Mouse (Mus musculus): ENCODE measurements around the gene Wdfy2. TPM values are rescaled to one million over a fixed set of nuclear protein-coding genes. Genes with fewer than 3 reads are reported as not detected.

Gene Wdfy2
- polyA plus RNA-seq, 1 experiment: 15.5 TPM

GRCm38 (mm10) chr14:62871431-62871830, 34.0 kb downstream of the Wdfy2 start:
- TF ChIP-seq POLR2A (IDR thresholded peaks at IDR 0.05; ENCODE audit: control insufficient read depth, extremely low read depth, insufficient read depth, low read length, poor library complexity) (no peak), CTCF (IDR thresholded peaks at IDR 0.05; ENCODE audit: borderline replicate concordance, control insufficient read depth, extremely low read depth, insufficient read depth, low read length, poor library complexity) (no peak)
- Histone ChIP-seq H3K4me3 (ENCODE audit: control insufficient read depth, insufficient read depth, low read length) (no peak overlapping the region), H3K36me3 (ENCODE audit: control insufficient read depth, insufficient read depth, low read length) (no peaks in the 10 kb centered on the region), H3K4me1 (replicated peaks; ENCODE audit: control insufficient read depth, insufficient read depth, low read length) (peaks cover 21% of the 10 kb centered on the region), H3K27ac (ENCODE audit: control insufficient read depth, insufficient read depth, low read length) (peak overlapping the region; percentile 99), H3K27me3 (ENCODE audit: control insufficient read depth, insufficient read depth, low read length) (no peaks in the 10 kb centered on the region)
- 75% methylated on average over 5 of the region's 5 CpGs for WGBS
- no peak for DNase-seq

- H3K4me1 ChIP-seq (replicated peaks; ENCODE audit: control insufficient read depth, insufficient read depth, low read length): peaks cover 22% of the 10 kb centered on the region
- H3K27me3 ChIP-seq (ENCODE audit: control insufficient read depth, insufficient read depth, low read length): no peaks in the 10 kb centered on the region
- no peaks in the 10 kb centered on the region for H3K36me3 ChIP-seq (ENCODE audit: control insufficient read depth, insufficient read depth, low read length)
- 18% methylated on average over 2 of the region's 2 CpGs for WGBS
- H3K27ac ChIP-seq (ENCODE audit: control insufficient read depth, insufficient read depth, low read length): peak overlapping the region; percentile 82
- no peak for DNase-seq
- H3K4me3 ChIP-seq (ENCODE audit: control insufficient read depth, insufficient read depth, low read length): no peak overlapping the region
- TF ChIP-seq POLR2A (IDR thresholded peaks at IDR 0.05; ENCODE audit: control insufficient read depth, extremely low read depth, insufficient read depth, low read length, poor library complexity) (no peak), CTCF (IDR thresholded peaks at IDR 0.05; ENCODE audit: borderline replicate concordance, control insufficient read depth, extremely low read depth, insufficient read depth, low read length, poor library complexity) (no peak)
These were observed 34.5 kb downstream of the Wdfy2 start for GRCm38 (mm10) chr14:62871932-62872331.

- no peaks in the 10 kb centered on the region for H3K36me3 ChIP-seq (ENCODE audit: control insufficient read depth, insufficient read depth, low read length)
- no peak for DNase-seq
- no peaks in the 10 kb centered on the region for H3K27me3 ChIP-seq (ENCODE audit: control insufficient read depth, insufficient read depth, low read length)
- WGBS: 90% methylated on average over 4 of the region's 4 CpGs
- H3K4me3 ChIP-seq (ENCODE audit: control insufficient read depth, insufficient read depth, low read length): no peak overlapping the region
- no peak overlapping the region for H3K27ac ChIP-seq (ENCODE audit: control insufficient read depth, insufficient read depth, low read length)
- H3K4me1 ChIP-seq (replicated peaks; ENCODE audit: control insufficient read depth, insufficient read depth, low read length): peaks cover 29% of the 10 kb centered on the region
- no peak for TF ChIP-seq POLR2A (IDR thresholded peaks at IDR 0.05; ENCODE audit: control insufficient read depth, extremely low read depth, insufficient read depth, low read length, poor library complexity)
- TF ChIP-seq CTCF (IDR thresholded peaks at IDR 0.05; ENCODE audit: borderline replicate concordance, control insufficient read depth, extremely low read depth, insufficient read depth, low read length, poor library complexity): no peak
These were observed 36.3 kb downstream of the Wdfy2 start for GRCm38 (mm10) chr14:62873820-62874219.

- H3K27me3 ChIP-seq (ENCODE audit: control insufficient read depth, insufficient read depth, low read length): no peaks in the 10 kb centered on the region
- DNase-seq: no peak
- no peaks in the 10 kb centered on the region for H3K36me3 ChIP-seq (ENCODE audit: control insufficient read depth, insufficient read depth, low read length)
- TF ChIP-seq POLR2A (IDR thresholded peaks at IDR 0.05; ENCODE audit: control insufficient read depth, extremely low read depth, insufficient read depth, low read length, poor library complexity) (no peak), CTCF (IDR thresholded peaks at IDR 0.05; ENCODE audit: borderline replicate concordance, control insufficient read depth, extremely low read depth, insufficient read depth, low read length, poor library complexity) (no peak)
- H3K4me3 ChIP-seq (ENCODE audit: control insufficient read depth, insufficient read depth, low read length): no peak overlapping the region
- no peak overlapping the region for H3K27ac ChIP-seq (ENCODE audit: control insufficient read depth, insufficient read depth, low read length)
- peaks cover 34% of the 10 kb centered on the region for H3K4me1 ChIP-seq (replicated peaks; ENCODE audit: control insufficient read depth, insufficient read depth, low read length)
- WGBS: 93% methylated on average over 8 of the region's 8 CpGs
These were observed 36.9 kb downstream of the Wdfy2 start for GRCm38 (mm10) chr14:62874348-62874747.

- Histone ChIP-seq H3K36me3 (ENCODE audit: control insufficient read depth, insufficient read depth, low read length) (no peaks in the 10 kb centered on the region), H3K4me1 (replicated peaks; ENCODE audit: control insufficient read depth, insufficient read depth, low read length) (peaks cover 24% of the 10 kb centered on the region), H3K27me3 (ENCODE audit: control insufficient read depth, insufficient read depth, low read length) (no peaks in the 10 kb centered on the region), H3K4me3 (ENCODE audit: control insufficient read depth, insufficient read depth, low read length) (no peak overlapping the region), H3K27ac (ENCODE audit: control insufficient read depth, insufficient read depth, low read length) (peak overlapping the region; percentile 96)
- 58% methylated on average over 6 of the region's 6 CpGs for WGBS
- TF ChIP-seq POLR2A (IDR thresholded peaks at IDR 0.05; ENCODE audit: control insufficient read depth, extremely low read depth, insufficient read depth, low read length, poor library complexity) (no peak), CTCF (IDR thresholded peaks at IDR 0.05; ENCODE audit: borderline replicate concordance, control insufficient read depth, extremely low read depth, insufficient read depth, low read length, poor library complexity) (no peak)
- DNase-seq: no peak
These were observed 40.6 kb downstream of the Wdfy2 start for GRCm38 (mm10) chr14:62878076-62878475.

GRCm38 (mm10) chr14:62878634-62879430, 41.4 kb downstream of the Wdfy2 start:
- Histone ChIP-seq H3K4me1 (replicated peaks; ENCODE audit: control insufficient read depth, insufficient read depth, low read length) (peaks cover 21% of the 10 kb centered on the region), H3K27me3 (ENCODE audit: control insufficient read depth, insufficient read depth, low read length) (no peaks in the 10 kb centered on the region), H3K36me3 (ENCODE audit: control insufficient read depth, insufficient read depth, low read length) (no peaks in the 10 kb centered on the region), H3K27ac (ENCODE audit: control insufficient read depth, insufficient read depth, low read length) (peak overlapping the region; percentile 96), H3K4me3 (ENCODE audit: control insufficient read depth, insufficient read depth, low read length) (no peak overlapping the region)
- TF ChIP-seq CTCF (IDR thresholded peaks at IDR 0.05; ENCODE audit: borderline replicate concordance, control insufficient read depth, extremely low read depth, insufficient read depth, low read length, poor library complexity): no peak
- no peak for TF ChIP-seq POLR2A (IDR thresholded peaks at IDR 0.05; ENCODE audit: control insufficient read depth, extremely low read depth, insufficient read depth, low read length, poor library complexity)
- no peak for DNase-seq
- WGBS: 61% methylated on average over 7 of the region's 7 CpGs
